Mouse (Mus musculus) spleen, adult 2 months (tissue): Measurements from ENCODE around the gene Dynll2. TPM values are rescaled to one million over a fixed set of nuclear protein-coding genes. Genes with fewer than 3 reads are reported as not detected.

ENCODE experiments used
- DNase-seq, 2 experiments: peaks; one replicate each; pipeline versions ENCODE4 v3.0.0 to v3.0.0-alpha.2; 2012 to 2021; ENCODE audit warnings: low spot score in 2 of 2, low read depth in 1 of 2
- H3K27ac ChIP-seq: fragments of 200-500 bp; 2 replicates; pipeline ENCODE4 v1.5.1; 2012; ENCODE audit warnings: low read length, inconsistent platforms; ENCODE audit not compliant: insufficient read depth
- H3K27me3 ChIP-seq: fragments of 200-500 bp; 2 replicates; pipeline ENCODE4 v1.6.1; 2012; ENCODE audit warnings: mild to moderate bottlenecking, moderate library complexity, low read length, inconsistent platforms; ENCODE audit not compliant: control insufficient read depth, insufficient read depth
- H3K36me3 ChIP-seq: fragments of 200-500 bp; 2 replicates; pipeline ENCODE4 v1.6.1; 2012; ENCODE audit warnings: mild to moderate bottlenecking, low read length, inconsistent platforms; ENCODE audit not compliant: control insufficient read depth, insufficient read depth
- H3K4me1 ChIP-seq: fragments of 200-500 bp; 2 replicates; pipeline ENCODE4 v1.6.1; 2011; ENCODE audit warnings: inconsistent platforms; ENCODE audit not compliant: control insufficient read depth, insufficient read depth, insufficient read length
- H3K4me3 ChIP-seq: fragments of 200-500 bp; 2 replicates; pipeline ENCODE4 v1.5.1; 2011; ENCODE audit warnings: mild to moderate bottlenecking, inconsistent platforms; ENCODE audit not compliant: insufficient read depth, insufficient read length; ENCODE audit errors: extremely low read depth
- CTCF ChIP-seq: fragments of 200-500 bp; IDR thresholded peaks from 2 replicates; pipeline ENCODE4 v1.5.1; 2011; ENCODE audit warnings: mild to moderate bottlenecking, inconsistent platforms; ENCODE audit not compliant: insufficient read depth, insufficient read length, insufficient replicate concordance; ENCODE audit errors: extremely low read depth
- POLR2A ChIP-seq: fragments of 200-500 bp; IDR thresholded peaks from 2 replicates; pipeline ENCODE4 v1.6.1; 2011; ENCODE audit warnings: low read depth, low read length, inconsistent platforms
- WGBS: fragments of 180-500 bp; shearing (Covaris S2); methylation state at CpG from one replicate; pipeline ENCODE4 v1.1.7; 2018; 5-methylcytosine and 5-hydroxymethylcytosine counted together
- polyA plus RNA-seq: library from polyadenylated mRNA; depleted of rRNA; stranded (reverse); fragments of >200 nt; gene quantifications from 2 replicates; pipeline ENCODE4 v1.2.3, GENCODE M21; 2012

Gene Dynll2
- polyA plus RNA-seq, 1 experiment: 28.6 TPM

- DNase-seq: no peak
- H3K36me3 ChIP-seq: no peaks in the 10 kb centered on the region
- no peaks in the 10 kb centered on the region for H3K4me1 ChIP-seq
- H3K27me3 ChIP-seq: no peaks in the 10 kb centered on the region
- WGBS: 85% methylated on average over 7 of the region's 7 CpGs
- TF ChIP-seq POLR2A: no peak
- no peak for TF ChIP-seq CTCF
- no peak overlapping the region for H3K4me3 ChIP-seq
- no peak overlapping the region for H3K27ac ChIP-seq
Observed at GRCm38 (mm10) chr11:88011914-88012419, 24.6 kb upstream of the Dynll2 start.

GRCm38 (mm10) chr11:88011208-88011913 lies 24.0 kb upstream of the Dynll2 start:
- Histone ChIP-seq H3K4me1 (no peaks in the 10 kb centered on the region), H3K27ac (no peak overlapping the region), H3K4me3 (no peak overlapping the region), H3K27me3 (no peaks in the 10 kb centered on the region), H3K36me3 (no peaks in the 10 kb centered on the region)
- TF ChIP-seq POLR2A (no peak), CTCF (no peak)
- DNase-seq: no peak
- 62% methylated on average over 11 of the region's 11 CpGs for WGBS

- Histone ChIP-seq H3K27me3 (no peaks in the 10 kb centered on the region), H3K4me1 (no peaks in the 10 kb centered on the region), H3K36me3 (no peaks in the 10 kb centered on the region), H3K4me3 (no peak overlapping the region), H3K27ac (no peak overlapping the region)
- 76% methylated on average over 16 of the region's 16 CpGs for WGBS
- TF ChIP-seq CTCF (no peak), POLR2A (no peak)
- DNase-seq: no peak
Observed at GRCm38 (mm10) chr11:88009542-88010190, 22.3 kb upstream of the Dynll2 start.

DNA sequence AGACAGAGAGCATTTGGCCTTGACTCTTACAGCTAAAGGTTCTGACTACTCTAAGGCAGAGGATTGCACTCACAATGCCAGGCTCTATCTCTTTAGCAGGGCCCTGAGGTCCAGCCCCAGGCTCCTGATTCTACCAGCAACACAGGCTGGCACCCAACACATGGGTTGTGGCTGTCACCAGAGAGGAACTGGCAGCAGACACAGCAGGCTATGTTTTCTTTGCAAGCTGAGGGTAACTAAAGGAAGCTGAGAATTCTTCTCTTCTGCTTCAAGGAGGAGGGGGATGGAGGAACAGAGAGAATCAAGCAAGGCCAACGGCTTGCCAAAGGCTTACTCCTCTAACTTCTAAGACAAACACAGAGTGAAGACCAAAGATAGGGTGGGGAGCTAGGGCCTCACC lies 21.3 kb upstream of the Dynll2 start:
- Histone ChIP-seq H3K4me3 (no peak overlapping the region), H3K27me3 (no peaks in the 10 kb centered on the region), H3K36me3 (no peaks in the 10 kb centered on the region), H3K4me1 (no peaks in the 10 kb centered on the region), H3K27ac (no peak overlapping the region)
- no peak for TF ChIP-seq POLR2A
- no peak for TF ChIP-seq CTCF
- WGBS: 22% methylated on average over 1 of the region's 1 CpGs
- no peak for DNase-seq

DNA sequence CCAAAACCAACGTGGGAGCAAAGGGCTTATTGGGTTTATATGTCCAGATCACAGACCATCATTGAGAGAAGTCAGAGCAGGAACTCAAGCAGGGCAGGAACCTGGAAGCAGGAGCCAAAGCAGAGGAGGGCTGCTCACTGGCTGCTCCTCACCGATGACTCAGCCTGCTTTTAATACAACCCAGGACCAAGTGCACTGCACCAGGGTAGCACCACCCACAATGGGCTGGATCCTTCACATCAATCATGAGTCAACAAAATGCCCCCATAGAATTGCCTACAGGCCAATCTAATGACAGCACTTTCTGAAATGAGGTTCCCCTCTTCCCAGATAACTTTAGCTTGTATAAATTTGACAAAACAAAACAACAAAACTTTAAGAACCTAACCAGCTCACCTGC lies 16.8 kb upstream of the Dynll2 start:
- no peak for TF ChIP-seq POLR2A
- TF ChIP-seq CTCF: no peak
- Histone ChIP-seq H3K27me3 (no peaks in the 10 kb centered on the region), H3K4me3 (no peak overlapping the region), H3K27ac (no peak overlapping the region), H3K36me3 (no peaks in the 10 kb centered on the region), H3K4me1 (no peaks in the 10 kb centered on the region)
- 45% methylated on average over 2 of the region's 2 CpGs for WGBS
- DNase-seq: no peak

DNA sequence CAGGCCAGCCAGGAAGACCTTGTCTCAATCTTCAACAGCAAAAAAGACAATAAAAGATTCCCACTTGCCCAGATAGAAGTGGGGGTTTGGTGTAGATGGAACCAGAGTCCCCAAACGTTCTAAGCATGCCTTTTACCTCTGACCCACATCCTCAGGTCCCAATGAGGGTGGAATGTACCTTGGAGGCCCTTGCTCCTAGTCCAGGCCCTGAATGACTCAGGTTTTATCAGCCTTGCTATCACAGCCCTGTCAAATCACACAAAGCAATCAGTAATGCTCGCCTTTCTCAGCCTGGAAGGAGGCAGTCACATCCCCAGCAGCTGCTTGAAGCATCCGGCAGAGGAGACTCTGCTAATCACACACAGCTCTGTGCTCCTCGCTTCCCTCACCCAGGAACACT lies 15.4 kb upstream of the Dynll2 start:
- no peaks in the 10 kb centered on the region for H3K4me1 ChIP-seq
- H3K4me3 ChIP-seq: no peak overlapping the region
- WGBS: 83% methylated on average over 4 of the region's 4 CpGs
- no peak for DNase-seq
- no peak for TF ChIP-seq CTCF
- no peak for TF ChIP-seq POLR2A
- no peaks in the 10 kb centered on the region for H3K36me3 ChIP-seq
- H3K27ac ChIP-seq: no peak overlapping the region
- H3K27me3 ChIP-seq: no peaks in the 10 kb centered on the region

GRCm38 (mm10) chr11:87999751-88000150 lies 12.4 kb upstream of the Dynll2 start:
- 93% methylated on average over 5 of the region's 5 CpGs for WGBS
- no peak for DNase-seq
- Histone ChIP-seq H3K27me3 (no peaks in the 10 kb centered on the region), H3K4me1 (no peaks in the 10 kb centered on the region), H3K4me3 (no peak overlapping the region), H3K36me3 (no peaks in the 10 kb centered on the region), H3K27ac (no peak overlapping the region)
- TF ChIP-seq CTCF (no peak), POLR2A (no peak)
